Mouse (Mus musculus) myocyte (in vitro differentiated cells): ENCODE measurements around the gene Rad17. TPM values are rescaled to one million over a fixed set of nuclear protein-coding genes. Genes with fewer than 3 reads are reported as not detected.
A peak's percentile ranks its signal among the peaks of the same experiment; 100 is the strongest.

Experiments used
- H3K27me3 ChIP-seq: one replicate; pipeline ENCODE4 v1.6.1; 2011; ENCODE audit not compliant: control insufficient read depth, insufficient read depth, insufficient read length
- H3K36me3 ChIP-seq: one replicate; pipeline ENCODE4 v1.6.1; 2011; ENCODE audit not compliant: control insufficient read depth, insufficient read depth
- H3K4me2 ChIP-seq: one replicate; pipeline ENCODE4 v1.6.1; 2011; ENCODE audit warnings: low read depth, control low read depth
- H3K4me3 ChIP-seq: one replicate; pipeline ENCODE4 v1.5.1; 2011; ENCODE audit warnings: mild to moderate bottlenecking, control low read depth, moderate library complexity
- H3K79me2 ChIP-seq: one replicate; pipeline ENCODE4 v1.6.1; 2011; ENCODE audit not compliant: control insufficient read depth, insufficient read depth
- H3ac ChIP-seq: one replicate; pipeline ENCODE4 v1.6.1; 2011; ENCODE audit not compliant: control insufficient read depth, insufficient read length
- CEBPB ChIP-seq: IDR thresholded peaks from 2 replicates; pipeline ENCODE4 v1.6.1; 2011; ENCODE audit warnings: mild to moderate bottlenecking, moderate library complexity; ENCODE audit not compliant: poor library complexity, insufficient read depth, severe bottlenecking
- E2F4 ChIP-seq: IDR thresholded peaks from one replicate; pipeline ENCODE4 v1.6.1; 2011; ENCODE audit warnings: mild to moderate bottlenecking, control low read depth, moderate library complexity; ENCODE audit not compliant: insufficient read depth
- MAX ChIP-seq: IDR thresholded peaks from one replicate; pipeline ENCODE4 v1.6.1; 2011; ENCODE audit warnings: low read depth, mild to moderate bottlenecking, control low read depth
- MYOD1 ChIP-seq, 3 experiments: IDR thresholded peaks; one replicate each; pipeline ENCODE4 v1.6.1; 2011; ENCODE audit warnings: control low read depth in 2 of 3, low read depth in 2 of 3, mild to moderate bottlenecking in 2 of 3, moderate library complexity in 1 of 3; ENCODE audit not compliant: insufficient read length in 2 of 3, control insufficient read depth in 1 of 3
- MYOG ChIP-seq, 3 experiments: IDR thresholded peaks; one replicate each; pipeline ENCODE4 v1.6.1; 2011; ENCODE audit warnings: control low read depth in 2 of 3, low read depth in 2 of 3, mild to moderate bottlenecking in 2 of 3; ENCODE audit not compliant: insufficient read length in 2 of 3, control insufficient read depth in 1 of 3, insufficient read depth in 1 of 3
- POLR2A ChIP-seq: IDR thresholded peaks from one replicate; pipeline ENCODE4 v1.6.1; 2011; ENCODE audit warnings: low read depth, mild to moderate bottlenecking, control low read depth, moderate library complexity; ENCODE audit not compliant: insufficient read length
- POLR2AphosphoS2 ChIP-seq: IDR thresholded peaks from one replicate; pipeline ENCODE4 v1.6.1; 2011; ENCODE audit warnings: low read depth, control low read depth; ENCODE audit not compliant: insufficient read length
- REST ChIP-seq: IDR thresholded peaks from one replicate; pipeline ENCODE4 v1.6.1; 2011; ENCODE audit warnings: mild to moderate bottlenecking, control low read depth, moderate library complexity; ENCODE audit not compliant: insufficient read depth, insufficient read length
- SRF ChIP-seq: IDR thresholded peaks from one replicate; pipeline ENCODE4 v1.6.1; 2011; ENCODE audit warnings: low read depth; ENCODE audit not compliant: control insufficient read depth, insufficient read length
- TCF12 ChIP-seq: IDR thresholded peaks from one replicate; pipeline ENCODE4 v1.6.1; 2011; ENCODE audit warnings: mild to moderate bottlenecking, control low read depth; ENCODE audit not compliant: poor library complexity, insufficient read depth, severe bottlenecking
- TCF3 ChIP-seq: IDR thresholded peaks from one replicate; pipeline ENCODE4 v1.6.1; 2011; ENCODE audit warnings: low read depth, control low read depth; ENCODE audit not compliant: insufficient read length
- USF1 ChIP-seq: IDR thresholded peaks from one replicate; pipeline ENCODE4 v1.6.1; 2011; ENCODE audit warnings: low read depth, mild to moderate bottlenecking, control low read depth, moderate library complexity
- polyA plus RNA-seq: library from polyadenylated mRNA; unstranded; fragments of >200 nt; fragmentation: generic; extraction: Trizol; gene quantifications from one replicate; pipeline ENCODE4 v1.2.1, GENCODE M21; 2012; ENCODE audit warnings: missing spikeins

The Rad17 gene
- polyA plus RNA-seq, 1 experiment, result 5.9 TPM

DNA sequence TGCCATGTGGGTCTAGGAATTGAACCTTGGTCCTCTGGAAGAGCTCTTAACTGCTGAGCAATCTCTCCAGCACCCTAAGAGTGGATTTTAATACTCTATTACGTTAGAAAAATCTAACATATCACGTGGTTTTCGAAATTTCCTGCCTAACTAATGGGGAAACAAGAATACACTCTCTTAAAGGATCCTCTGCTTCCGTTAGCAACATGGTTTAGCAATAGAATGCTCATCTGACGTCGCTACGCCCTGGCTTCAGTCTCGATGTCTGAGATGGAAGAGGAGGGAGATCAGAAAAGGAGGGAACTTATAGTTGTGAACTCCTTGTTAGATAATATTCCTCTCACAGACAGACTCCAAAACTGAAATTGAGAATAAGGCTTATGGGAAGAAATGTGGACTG is 2.6 kb downstream of the Rad17 start:
- peaks cover 35% of the 10 kb centered on the region for H3K79me2 ChIP-seq
- no peaks in the 10 kb centered on the region for H3K27me3 ChIP-seq
- peaks cover 26% of the 10 kb centered on the region for H3K36me3 ChIP-seq
- no peak for TF ChIP-seq MYOG (IDR thresholded peaks at IDR 0.05; ENCODE audit: control insufficient read depth in 1 of 3, insufficient read depth in 1 of 3, insufficient read length in 2 of 3, low read depth in 2 of 3)
- TF ChIP-seq MYOD1 (IDR thresholded peaks at IDR 0.05; ENCODE audit: control insufficient read depth in 1 of 3, insufficient read length in 2 of 3, low read depth in 2 of 3), result no peak
- no peak for TF ChIP-seq POLR2AphosphoS2
- no peak for TF ChIP-seq CEBPB
- no peak for TF ChIP-seq E2F4
- TF ChIP-seq USF1, result no peak
- no peak for TF ChIP-seq TCF3
- no peak for TF ChIP-seq SRF
- no peak for TF ChIP-seq TCF12
- TF ChIP-seq POLR2A, result no peak
- TF ChIP-seq MAX, result no peak
- TF ChIP-seq REST, result no peak
- no peak overlapping the region for H3ac ChIP-seq
- no peak overlapping the region for H3K4me3 ChIP-seq
- no peak overlapping the region for H3K4me2 ChIP-seq

DNA sequence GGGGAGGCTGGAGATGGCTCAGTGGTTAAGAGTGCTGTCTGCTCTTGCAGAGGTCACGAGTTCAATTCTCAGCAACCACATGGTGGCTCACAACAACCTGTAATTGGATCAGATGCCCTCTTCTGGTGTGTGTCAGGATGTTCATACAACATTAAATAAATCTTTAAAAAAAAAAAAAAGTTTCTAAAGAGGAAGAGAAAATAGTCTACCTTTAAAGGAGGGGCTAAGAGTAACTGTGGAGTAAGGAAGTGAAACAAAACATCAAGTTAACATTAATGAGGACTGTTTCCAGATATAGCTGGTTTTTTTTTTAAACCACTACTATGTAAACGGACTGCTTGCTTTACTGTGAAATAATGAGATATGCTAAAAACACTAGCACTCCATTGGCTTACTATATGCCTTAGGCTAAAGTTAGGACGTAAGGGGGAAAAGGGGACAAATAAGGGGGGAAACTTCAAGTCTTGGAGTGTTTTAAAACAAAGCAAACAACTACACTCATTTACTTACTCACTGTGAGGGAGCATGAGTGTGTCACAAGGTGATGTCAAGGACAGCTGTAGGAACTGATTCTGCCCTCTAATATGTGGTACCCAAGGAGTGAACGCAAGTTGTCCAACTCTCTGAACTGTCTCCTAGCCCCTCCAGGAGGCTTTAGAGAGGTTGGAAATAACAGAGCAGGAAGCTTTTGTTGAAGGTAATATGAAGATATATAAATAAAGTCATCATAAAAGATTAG is 8.2 kb downstream of the Rad17 start:
- H3K4me2 ChIP-seq, result no peak overlapping the region
- H3K79me2 ChIP-seq, result no peaks in the 10 kb centered on the region
- TF ChIP-seq MAX (no peak), MYOD1 (IDR thresholded peaks at IDR 0.05; ENCODE audit: control insufficient read depth in 1 of 3, insufficient read length in 2 of 3, low read depth in 2 of 3) (no peak), TCF12 (no peak), TCF3 (no peak), SRF (no peak), POLR2A (no peak), CEBPB (no peak), REST (no peak), USF1 (no peak), MYOG (IDR thresholded peaks at IDR 0.05; ENCODE audit: control insufficient read depth in 1 of 3, insufficient read depth in 1 of 3, insufficient read length in 2 of 3, low read depth in 2 of 3) (no peak), E2F4 (no peak), POLR2AphosphoS2 (no peak)
- H3K36me3 ChIP-seq, result peaks cover 54% of the 10 kb centered on the region
- no peaks in the 10 kb centered on the region for H3K27me3 ChIP-seq
- H3ac ChIP-seq, result no peak overlapping the region
- H3K4me3 ChIP-seq, result no peak overlapping the region

DNA sequence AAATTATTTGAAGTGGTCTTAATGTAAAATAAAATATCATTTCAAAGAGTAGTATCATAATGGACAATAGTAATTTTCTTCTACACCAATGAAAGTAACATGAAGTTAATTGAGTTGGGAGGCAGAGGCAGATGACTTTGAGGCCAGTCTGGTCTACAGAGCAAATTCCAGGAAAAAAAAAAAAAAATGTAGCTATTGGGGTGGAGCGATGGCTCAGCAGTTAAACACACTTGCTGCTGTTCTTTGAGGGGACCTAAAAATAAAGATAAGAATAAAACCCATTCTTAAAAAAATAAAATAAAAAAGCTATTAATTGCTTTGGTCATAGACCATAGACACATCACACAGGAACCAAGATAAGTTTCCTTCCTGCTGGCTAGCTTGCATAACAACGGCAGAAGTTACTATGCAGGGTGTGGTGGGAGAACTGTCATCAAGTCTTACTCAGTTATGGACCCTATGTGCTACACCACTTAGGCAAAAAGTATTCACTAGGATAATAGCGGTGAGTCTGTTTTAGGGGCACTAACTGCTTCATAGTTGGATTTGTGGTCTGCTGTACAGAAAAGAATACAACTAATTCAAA is 16.7 kb downstream of the Rad17 start:
- H3K4me2 ChIP-seq, result no peak overlapping the region
- H3K36me3 ChIP-seq, result peaks cover 69% of the 10 kb centered on the region
- no peaks in the 10 kb centered on the region for H3K79me2 ChIP-seq
- TF ChIP-seq MAX (no peak), MYOD1 (IDR thresholded peaks at IDR 0.05; ENCODE audit: control insufficient read depth in 1 of 3, insufficient read length in 2 of 3, low read depth in 2 of 3) (no peak), POLR2AphosphoS2 (no peak), MYOG (IDR thresholded peaks at IDR 0.05; ENCODE audit: control insufficient read depth in 1 of 3, insufficient read depth in 1 of 3, insufficient read length in 2 of 3, low read depth in 2 of 3) (no peak), TCF3 (no peak), SRF (no peak)
- no peak overlapping the region for H3K4me3 ChIP-seq
- H3K27me3 ChIP-seq, result no peaks in the 10 kb centered on the region
- no peak overlapping the region for H3ac ChIP-seq

DNA sequence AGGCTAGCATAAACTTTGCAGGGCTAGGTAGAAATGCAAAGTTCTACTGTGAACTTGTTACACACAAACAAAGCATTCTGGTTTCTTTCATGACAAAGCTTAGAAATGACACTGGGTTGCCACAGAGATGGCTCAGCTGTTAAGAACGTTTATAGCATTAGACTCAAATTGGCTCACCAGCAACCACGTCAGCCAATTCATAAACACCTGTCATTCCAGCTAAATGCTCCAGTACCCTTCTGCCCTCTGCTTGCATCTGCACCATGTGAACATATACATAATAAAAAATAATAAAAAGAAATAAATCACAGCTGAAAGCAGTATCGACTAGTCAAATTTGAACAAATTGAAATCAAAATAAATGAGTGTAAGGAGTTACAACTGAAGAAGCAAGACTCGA is 28.6 kb downstream of the Rad17 start:
- Histone ChIP-seq H3K4me2 (no peak overlapping the region), H3ac (no peak overlapping the region), H3K36me3 (peaks cover 45% of the 10 kb centered on the region), H3K4me3 (no peak overlapping the region), H3K27me3 (no peaks in the 10 kb centered on the region), H3K79me2 (no peaks in the 10 kb centered on the region)
- TF ChIP-seq MYOG (IDR thresholded peaks at IDR 0.05; ENCODE audit: control insufficient read depth in 1 of 3, insufficient read depth in 1 of 3, insufficient read length in 2 of 3, low read depth in 2 of 3) (peak in 1 of 3 experiments; percentile 57), SRF (no peak), TCF12 (no peak), USF1 (no peak), CEBPB (no peak), REST (no peak), MAX (no peak), POLR2A (no peak), E2F4 (no peak), MYOD1 (IDR thresholded peaks at IDR 0.05; ENCODE audit: control insufficient read depth in 1 of 3, insufficient read length in 2 of 3, low read depth in 2 of 3) (peak in 2 of 3 experiments; percentile 13 to 59)
